Mouse (Mus musculus) cortical plate, adult 2 months (tissue): Measurements from ENCODE around the gene Gm10260.

Experiments used
- CTCF ChIP-seq: fragments of 200-500 bp; IDR thresholded peaks from 2 replicates; pipeline ENCODE4 v1.5.1; 2011; ENCODE audit warnings: mild to moderate bottlenecking, control low read depth, low read length; ENCODE audit not compliant: insufficient read depth; ENCODE audit errors: extremely low read depth
- POLR2A ChIP-seq: fragments of 200-500 bp; IDR thresholded peaks from 2 replicates; pipeline ENCODE4 v1.6.1; 2011; ENCODE audit warnings: mild to moderate bottlenecking, low read length, control low read depth; ENCODE audit not compliant: insufficient read depth; ENCODE audit errors: extremely low read depth

DNA sequence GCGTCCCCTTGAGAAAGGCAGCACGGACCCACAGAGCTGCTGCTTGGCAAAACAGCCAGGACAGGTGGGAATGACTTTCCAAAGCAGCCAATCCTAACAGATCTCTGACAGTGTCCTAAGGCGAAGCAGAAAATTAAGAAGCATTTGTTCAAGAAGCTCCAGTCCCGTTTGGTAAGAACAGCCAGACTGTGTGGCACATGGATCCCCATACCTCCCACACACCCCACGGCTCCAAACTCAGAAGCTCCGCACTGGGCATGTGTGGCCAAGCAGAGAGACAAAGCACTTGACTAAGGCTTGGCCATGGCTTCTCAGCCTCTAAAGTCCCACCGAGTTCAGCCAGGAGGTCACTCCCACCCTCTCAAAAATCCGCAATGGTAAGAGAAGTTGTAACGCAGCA, 45.5 kb upstream of the Gm10260 start:
- no peak for TF ChIP-seq CTCF
- no peak for TF ChIP-seq POLR2A
